Mouse (Mus musculus): ENCODE results near the gene Bloc1s5.

Bloc1s5 gene

DNA sequence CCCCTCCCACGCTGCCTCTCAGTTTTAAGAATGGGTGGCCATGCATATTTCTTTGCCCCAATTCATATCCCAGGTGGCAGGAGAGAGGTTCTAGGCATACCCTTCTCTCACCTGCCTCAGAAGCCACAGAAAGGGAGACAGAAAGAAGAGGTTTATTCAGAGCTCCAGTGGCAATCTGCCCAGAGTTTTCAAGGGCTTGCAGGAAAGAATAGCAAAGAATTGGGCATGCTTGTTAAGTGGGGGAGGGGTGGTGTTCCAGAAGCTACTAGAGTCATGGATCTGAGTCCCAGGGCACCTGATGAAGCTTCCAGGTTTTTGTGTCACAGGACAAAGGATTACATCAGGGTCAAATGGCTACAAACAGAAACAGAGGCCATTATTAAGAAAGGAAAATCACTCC is 61.6 kb downstream of the Bloc1s5 start:
- no peak for DNase-seq (ENCODE audit: low spot score)

GRCm38 (mm10) chr13:38565245-38565644 is 69.7 kb downstream of the Bloc1s5 start:
- DNase-seq (ENCODE audit: low spot score) = no peak

GRCm38 (mm10) chr13:38554611-38555010 is 80.3 kb downstream of the Bloc1s5 start:
- DNase-seq (ENCODE audit: low spot score) = no peak

DNA sequence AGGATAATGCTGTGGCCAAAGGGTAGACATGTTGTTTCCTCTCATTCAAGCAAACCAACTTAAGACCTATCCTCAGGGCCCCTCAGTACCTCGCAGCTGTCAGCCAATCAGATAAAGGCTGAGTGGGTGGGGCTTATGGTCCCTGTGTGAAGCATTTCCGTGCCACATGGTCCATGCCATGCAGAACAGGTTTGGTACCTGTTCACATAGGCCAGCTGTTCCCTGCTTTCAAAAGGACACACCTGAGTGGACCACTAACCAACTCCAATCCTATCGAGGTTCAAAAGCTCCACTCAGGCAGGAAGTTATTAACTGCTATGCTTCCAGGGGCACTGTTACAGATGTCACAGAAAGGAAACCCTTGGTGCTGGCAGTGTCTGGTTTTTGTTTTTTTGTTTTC is 80.7 kb downstream of the Bloc1s5 start:
- DNase-seq (ENCODE audit: low spot score) = no peak

- no peak for DNase-seq (ENCODE audit: low spot score)
Observed at GRCm38 (mm10) chr13:38548681-38549080, 86.2 kb downstream of the Bloc1s5 start.

- DNase-seq (ENCODE audit: low spot score) = no peak
Observed at GRCm38 (mm10) chr13:38547717-38548116, 87.2 kb downstream of the Bloc1s5 start.

DNA sequence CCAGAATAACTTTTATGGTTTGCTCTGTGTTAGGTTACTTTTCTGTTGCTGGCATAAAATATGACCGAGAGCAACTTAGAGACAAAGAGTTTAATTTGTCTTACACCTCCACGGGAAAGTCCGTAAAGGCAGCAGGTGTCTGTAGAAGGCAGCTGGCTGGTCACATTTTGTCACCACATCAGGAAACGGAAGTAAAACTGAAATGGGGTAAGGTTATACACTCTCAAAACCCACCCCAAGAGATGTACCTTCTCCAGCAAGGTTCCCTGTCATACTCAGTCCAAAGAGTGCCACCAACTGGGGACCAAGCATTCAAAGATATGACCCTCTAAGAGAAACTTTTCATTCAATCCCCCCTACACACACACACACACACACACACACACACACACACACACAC is 88.2 kb downstream of the Bloc1s5 start:
- no peak for DNase-seq (ENCODE audit: low spot score)

DNA sequence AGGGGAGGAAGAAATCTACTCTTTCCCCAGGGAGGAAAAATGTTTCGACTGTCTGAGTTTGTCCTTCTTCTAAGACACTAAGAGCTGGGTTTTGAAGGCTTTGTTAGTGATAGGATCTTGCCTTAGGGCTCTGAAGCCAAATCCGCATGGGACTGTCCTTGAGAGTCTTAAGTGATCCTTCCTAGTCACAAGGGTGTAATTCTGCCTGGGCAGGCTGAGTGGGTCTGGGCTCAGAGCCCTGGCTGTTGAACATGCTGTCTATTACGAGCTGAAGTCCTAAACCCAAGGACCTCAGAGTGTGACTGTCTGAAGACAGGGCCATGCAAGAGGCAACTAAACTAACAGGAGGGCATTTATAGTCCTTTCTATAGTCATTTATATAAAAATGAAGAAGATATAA is 89.4 kb downstream of the Bloc1s5 start:
- DNase-seq (ENCODE audit: low spot score) = no peak

DNA sequence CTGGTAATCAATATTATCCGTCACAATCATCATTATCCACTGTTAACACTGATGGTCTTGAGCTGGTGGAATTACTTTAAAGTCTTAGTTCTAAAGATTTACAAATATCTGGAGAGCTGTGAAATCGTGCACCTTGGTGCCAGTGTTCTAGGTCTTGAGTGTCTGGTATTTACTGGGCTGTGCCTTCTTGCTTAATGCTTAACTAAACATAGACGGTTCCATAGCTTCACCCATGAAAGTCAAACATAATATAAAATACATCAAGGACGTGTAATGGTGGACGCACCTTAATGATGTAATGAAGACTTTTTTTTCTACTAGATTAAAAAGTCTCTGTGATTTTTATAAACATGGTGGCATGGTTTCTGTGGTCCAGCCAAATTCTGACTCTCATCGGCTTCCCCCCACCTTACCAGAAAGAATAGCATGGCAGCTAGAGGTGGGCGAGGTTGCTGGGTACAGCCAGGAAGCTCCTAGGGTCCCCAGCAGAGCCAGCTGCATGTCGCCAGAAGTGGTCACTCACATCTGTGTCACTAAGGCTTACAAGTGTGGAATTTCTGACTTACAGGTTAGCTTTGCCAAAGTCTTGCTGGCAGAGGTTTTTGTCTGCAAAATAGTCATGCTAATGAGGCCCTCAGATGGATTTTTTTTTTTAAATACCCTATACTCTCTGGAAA is 90.0 kb downstream of the Bloc1s5 start:
- DNase-seq (ENCODE audit: low spot score) = no peak

DNA sequence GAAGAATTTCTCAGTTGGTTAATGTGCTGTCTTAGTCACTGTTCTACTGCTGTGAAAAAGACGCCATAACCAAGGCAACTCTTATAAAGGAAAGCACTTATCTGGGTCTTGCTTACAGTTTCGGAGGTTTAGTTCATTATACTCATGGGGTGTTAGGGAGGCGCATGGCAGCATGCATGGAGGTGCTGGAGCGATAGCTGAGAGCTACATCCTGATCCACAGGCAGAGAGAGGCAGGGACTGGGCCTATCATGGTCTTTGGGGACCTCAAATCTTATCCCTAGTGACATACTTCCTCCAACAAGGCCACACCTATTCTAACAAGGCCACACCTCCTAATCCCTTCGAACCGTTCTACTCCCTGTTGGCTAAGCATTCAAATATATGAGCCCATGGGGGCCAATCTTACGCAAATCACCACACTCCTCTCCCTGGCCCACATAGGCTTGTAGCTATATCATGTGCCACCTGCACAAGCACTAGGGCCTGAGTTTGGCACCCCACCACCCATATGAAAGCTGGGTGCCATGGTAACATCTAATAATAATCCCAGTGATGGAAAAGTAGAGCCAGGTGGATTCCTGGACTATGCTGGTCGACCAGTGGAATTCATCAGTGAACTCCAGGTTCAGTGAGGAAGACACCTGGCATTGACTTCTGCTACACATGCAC is 91.3 kb downstream of the Bloc1s5 start:
- DNase-seq (ENCODE audit: low spot score) = no peak

Measured in urinary bladder, postnatal 25 days (tissue).